Mouse (Mus musculus): Measurements from ENCODE around the gene Pcx. TPM values are rescaled to one million over a fixed set of nuclear protein-coding genes. Genes with fewer than 3 reads are reported as not detected.
A peak's percentile ranks its signal among the peaks of the same experiment; 100 is the strongest.

Gene Pcx
- polyA plus RNA-seq, 1 experiment from 2014 or later: 21.3 TPM

DNA sequence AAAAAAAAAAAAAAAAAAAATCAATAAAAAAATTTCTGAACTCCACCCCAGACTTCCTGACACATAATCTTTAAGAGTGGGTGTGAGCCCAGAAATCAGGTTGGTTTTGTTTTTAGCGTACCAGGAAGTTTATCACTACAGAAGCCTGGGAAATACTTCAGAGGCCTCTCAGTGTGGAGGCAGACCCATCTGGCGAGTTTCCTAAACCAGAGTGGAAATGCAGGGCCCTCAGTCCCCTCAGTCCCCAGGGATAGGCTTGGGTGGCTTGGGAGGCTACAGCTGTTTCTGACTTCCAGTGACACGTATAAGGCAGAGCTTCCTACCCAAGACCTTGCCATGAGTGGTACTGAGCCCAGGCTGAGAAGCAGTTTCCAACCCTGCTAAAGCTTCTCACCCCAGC, 2.5 kb upstream of the Pcx start:
- Histone ChIP-seq H3K4me3 (ENCODE audit: low read length) (no peak overlapping the region), H3K4me1 (replicated peaks; ENCODE audit: control insufficient read depth, insufficient read depth, low read length) (peaks cover 11% of the 10 kb centered on the region), H3K36me3 (ENCODE audit: control insufficient read depth, insufficient read depth, low read length) (no peaks in the 10 kb centered on the region), H3K9me3 (ENCODE audit: control insufficient read depth, low read length) (no peaks in the 10 kb centered on the region), H3K4me2 (ENCODE audit: low read depth, low read length) (no peak overlapping the region), H3K27ac (ENCODE audit: low read length) (no peak overlapping the region), H3K9ac (ENCODE audit: low read length) (no peak overlapping the region), H3K27me3 (ENCODE audit: control insufficient read depth, insufficient read depth, low read depth, low read length) (no peaks in the 10 kb centered on the region; the same call in 1 of the 2 replicates)
- WGBS: 64% methylated on average over 3 of the region's 3 CpGs
- no peak for ATAC-seq (ENCODE audit: low read depth)

- H3K36me3 ChIP-seq (ENCODE audit: control insufficient read depth, insufficient read depth, low read length): no peaks in the 10 kb centered on the region
- H3K4me2 ChIP-seq (ENCODE audit: low read depth, low read length): peak overlapping the region; percentile 97
- H3K27me3 ChIP-seq (ENCODE audit: control insufficient read depth, insufficient read depth, low read depth, low read length): no peaks in the 10 kb centered on the region; the same call in 1 of the 2 replicates
- WGBS: 7% methylated on average over 13 of the region's 13 CpGs
- peaks cover 17% of the 10 kb centered on the region for H3K4me1 ChIP-seq (replicated peaks; ENCODE audit: control insufficient read depth, insufficient read depth, low read length)
- H3K9ac ChIP-seq (ENCODE audit: low read length): peak overlapping the region; percentile 69
- no peak for ATAC-seq (ENCODE audit: low read depth)
- H3K9me3 ChIP-seq (ENCODE audit: control insufficient read depth, low read length): no peaks in the 10 kb centered on the region
- peak overlapping the region; percentile 78 for H3K4me3 ChIP-seq (ENCODE audit: low read length)
- no peak overlapping the region for H3K27ac ChIP-seq (ENCODE audit: low read length)
Observed at GRCm38 (mm10) chr19:4511116-4511841, 1.0 kb downstream of the Pcx start.

GRCm38 (mm10) chr19:4513236-4513858, 3.1 kb downstream of the Pcx start:
- Histone ChIP-seq H3K4me2 (ENCODE audit: low read depth, low read length) (no peak overlapping the region), H3K4me3 (ENCODE audit: low read length) (no peak overlapping the region), H3K9me3 (ENCODE audit: control insufficient read depth, low read length) (no peaks in the 10 kb centered on the region), H3K27me3 (ENCODE audit: control insufficient read depth, insufficient read depth, low read depth, low read length) (no peaks in the 10 kb centered on the region; the same call in 1 of the 2 replicates), H3K4me1 (replicated peaks; ENCODE audit: control insufficient read depth, insufficient read depth, low read length) (peaks cover 17% of the 10 kb centered on the region), H3K9ac (ENCODE audit: low read length) (no peak overlapping the region), H3K27ac (ENCODE audit: low read length) (no peak overlapping the region), H3K36me3 (ENCODE audit: control insufficient read depth, insufficient read depth, low read length) (no peaks in the 10 kb centered on the region)
- WGBS: 63% methylated on average over 4 of the region's 4 CpGs
- no peak for ATAC-seq (ENCODE audit: low read depth)

- peak; percentile 78; the same call in 1 of the 2 replicates for ATAC-seq (ENCODE audit: low read depth)
- Histone ChIP-seq H3K27ac (ENCODE audit: low read length) (no peak overlapping the region), H3K36me3 (ENCODE audit: control insufficient read depth, insufficient read depth, low read length) (no peaks in the 10 kb centered on the region), H3K27me3 (ENCODE audit: control insufficient read depth, insufficient read depth, low read depth, low read length) (no peaks in the 10 kb centered on the region; the same call in 1 of the 2 replicates), H3K4me3 (ENCODE audit: low read length) (no peak overlapping the region), H3K9me3 (ENCODE audit: control insufficient read depth, low read length) (no peaks in the 10 kb centered on the region), H3K4me1 (replicated peaks; ENCODE audit: control insufficient read depth, insufficient read depth, low read length) (peaks cover 11% of the 10 kb centered on the region), H3K9ac (ENCODE audit: low read length) (no peak overlapping the region), H3K4me2 (ENCODE audit: low read depth, low read length) (no peak overlapping the region)
- WGBS: 44% methylated on average over 2 of the region's 2 CpGs
Observed at GRCm38 (mm10) chr19:4515746-4516145, 5.5 kb downstream of the Pcx start.

DNA sequence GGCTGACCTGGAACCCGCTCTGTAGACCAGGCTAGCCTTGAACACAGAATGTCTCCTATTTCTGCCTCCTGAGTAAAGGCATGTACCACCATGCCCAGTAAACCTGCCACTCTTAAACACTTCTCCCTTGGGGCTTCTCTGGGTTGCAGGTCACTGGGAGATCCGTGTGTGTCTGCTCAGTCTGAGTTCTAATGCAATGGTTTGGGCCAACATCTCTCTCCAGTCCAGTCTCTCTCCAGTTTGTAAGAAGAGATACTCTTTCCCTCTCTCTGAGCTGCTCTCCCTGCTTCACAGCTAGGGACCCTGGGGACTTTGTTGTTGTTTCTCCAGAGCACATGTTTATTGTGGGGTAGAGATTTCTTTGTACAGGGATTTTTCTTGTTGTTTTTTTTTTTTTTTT, 6.0 kb downstream of the Pcx start:
- no peaks in the 10 kb centered on the region for H3K9me3 ChIP-seq (ENCODE audit: control insufficient read depth, low read length)
- no peak overlapping the region for H3K4me3 ChIP-seq (ENCODE audit: low read length)
- H3K27ac ChIP-seq (ENCODE audit: low read length): no peak overlapping the region
- H3K9ac ChIP-seq (ENCODE audit: low read length): no peak overlapping the region
- no peak overlapping the region for H3K4me2 ChIP-seq (ENCODE audit: low read depth, low read length)
- H3K36me3 ChIP-seq (ENCODE audit: control insufficient read depth, insufficient read depth, low read length): no peaks in the 10 kb centered on the region
- peaks cover 6% of the 10 kb centered on the region for H3K4me1 ChIP-seq (replicated peaks; ENCODE audit: control insufficient read depth, insufficient read depth, low read length)
- 51% methylated on average over 2 of the region's 2 CpGs for WGBS
- no peaks in the 10 kb centered on the region; the same call in 1 of the 2 replicates for H3K27me3 ChIP-seq (ENCODE audit: control insufficient read depth, insufficient read depth, low read depth, low read length)
- no peak for ATAC-seq (ENCODE audit: low read depth)

DNA sequence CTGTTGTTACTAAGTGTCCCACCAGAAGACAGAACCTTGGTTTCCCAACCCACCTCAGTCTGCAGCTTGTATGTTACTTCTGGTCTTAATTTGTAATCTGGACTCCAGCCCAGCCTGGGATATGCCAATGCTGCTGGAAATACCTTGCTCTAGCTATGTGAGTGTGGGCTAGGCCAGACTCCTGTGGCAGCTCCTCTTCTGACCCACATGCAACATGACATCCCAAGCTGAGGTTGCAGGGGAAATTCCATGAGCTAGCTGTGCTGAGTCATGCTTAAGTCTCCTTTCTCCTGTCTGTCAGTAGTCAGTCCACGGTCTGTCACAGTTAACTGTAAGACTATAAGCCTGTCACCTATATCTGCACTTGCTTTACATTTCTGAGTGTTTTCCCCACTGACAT, 7.2 kb downstream of the Pcx start:
- Histone ChIP-seq H3K4me2 (ENCODE audit: low read depth, low read length) (no peak overlapping the region), H3K36me3 (ENCODE audit: control insufficient read depth, insufficient read depth, low read length) (no peaks in the 10 kb centered on the region), H3K4me1 (replicated peaks; ENCODE audit: control insufficient read depth, insufficient read depth, low read length) (peaks cover 6% of the 10 kb centered on the region), H3K9ac (ENCODE audit: low read length) (no peak overlapping the region), H3K9me3 (ENCODE audit: control insufficient read depth, low read length) (no peaks in the 10 kb centered on the region), H3K4me3 (ENCODE audit: low read length) (no peak overlapping the region), H3K27me3 (ENCODE audit: control insufficient read depth, insufficient read depth, low read depth, low read length) (no peaks in the 10 kb centered on the region), H3K27ac (ENCODE audit: low read length) (no peak overlapping the region)
- no peak for ATAC-seq (ENCODE audit: low read depth)
- 67% methylated on average over 1 of the region's 1 CpGs for WGBS

DNA sequence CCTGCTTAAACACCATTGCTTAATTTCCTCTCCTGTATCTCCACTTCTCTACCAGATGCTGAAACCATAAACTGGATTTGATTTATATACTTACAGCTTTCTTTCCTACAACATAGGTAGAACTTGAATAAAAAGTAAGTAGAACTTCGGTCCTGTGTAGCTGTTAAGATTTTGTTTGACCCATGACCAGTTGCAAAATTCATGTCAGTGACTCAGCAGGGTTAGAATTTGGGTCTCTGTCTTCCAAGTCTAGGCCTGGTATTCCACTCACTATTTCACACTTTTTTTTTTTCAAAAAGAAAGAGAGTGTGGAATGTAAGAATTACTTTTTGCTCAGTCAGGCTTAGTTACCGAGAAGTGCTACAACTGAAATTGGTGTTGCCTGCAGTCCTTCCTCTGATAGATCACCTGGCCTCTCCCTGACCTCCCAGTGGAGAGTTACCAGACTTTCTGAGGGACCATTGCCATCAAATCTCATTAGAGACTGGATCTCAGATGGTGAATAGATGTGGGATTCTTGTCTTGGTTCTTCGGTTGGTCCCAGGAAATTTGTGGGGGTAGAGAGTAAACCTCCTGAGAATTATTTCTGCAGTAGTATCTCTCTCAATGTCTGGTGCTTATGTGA, 11.3 kb downstream of the Pcx start:
- Histone ChIP-seq H3K4me1 (replicated peaks; ENCODE audit: control insufficient read depth, insufficient read depth, low read length) (no peaks in the 10 kb centered on the region), H3K4me2 (ENCODE audit: low read depth, low read length) (no peak overlapping the region), H3K36me3 (ENCODE audit: control insufficient read depth, insufficient read depth, low read length) (no peaks in the 10 kb centered on the region), H3K9ac (ENCODE audit: low read length) (no peak overlapping the region), H3K4me3 (ENCODE audit: low read length) (no peak overlapping the region), H3K27ac (ENCODE audit: low read length) (no peak overlapping the region), H3K27me3 (ENCODE audit: control insufficient read depth, insufficient read depth, low read depth, low read length) (no peaks in the 10 kb centered on the region), H3K9me3 (ENCODE audit: control insufficient read depth, low read length) (no peaks in the 10 kb centered on the region)
- 80% methylated on average over 3 of the region's 3 CpGs for WGBS
- ATAC-seq (ENCODE audit: low read depth): no peak

GRCm38 (mm10) chr19:4534646-4535045, 24.4 kb downstream of the Pcx start:
- Histone ChIP-seq H3K36me3 (ENCODE audit: control insufficient read depth, insufficient read depth, low read length) (no peaks in the 10 kb centered on the region), H3K4me3 (ENCODE audit: low read length) (no peak overlapping the region), H3K4me1 (replicated peaks; ENCODE audit: control insufficient read depth, insufficient read depth, low read length) (no peaks in the 10 kb centered on the region), H3K27me3 (ENCODE audit: control insufficient read depth, insufficient read depth, low read depth, low read length) (no peaks in the 10 kb centered on the region), H3K4me2 (ENCODE audit: low read depth, low read length) (no peak overlapping the region), H3K9me3 (ENCODE audit: control insufficient read depth, low read length) (no peaks in the 10 kb centered on the region), H3K27ac (ENCODE audit: low read length) (no peak overlapping the region), H3K9ac (ENCODE audit: low read length) (no peak overlapping the region)
- WGBS: 89% methylated on average over 2 of the region's 2 CpGs
- no peak for ATAC-seq (ENCODE audit: low read depth)

DNA sequence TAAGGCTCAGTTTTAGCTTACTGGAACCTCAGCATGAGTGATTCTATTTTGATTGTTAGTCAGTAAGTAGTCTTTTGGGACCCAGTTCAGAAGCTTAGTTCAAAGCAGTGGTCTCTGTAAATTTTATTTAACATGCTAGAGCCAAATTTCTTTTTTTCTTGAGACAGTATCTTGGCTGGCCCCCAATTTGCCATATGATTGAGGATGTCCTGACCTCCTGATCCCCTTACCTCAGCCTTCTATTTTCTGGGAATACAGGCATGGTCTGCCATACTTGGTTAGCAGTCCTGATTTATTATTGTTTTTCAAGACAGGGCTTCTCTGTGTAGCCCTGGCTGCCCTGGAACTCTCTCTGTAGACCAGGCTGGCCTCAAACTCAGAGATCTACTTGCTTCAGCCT, 25.6 kb downstream of the Pcx start:
- no peak for ATAC-seq (ENCODE audit: low read depth)
- Histone ChIP-seq H3K4me3 (ENCODE audit: low read length) (no peak overlapping the region), H3K9ac (ENCODE audit: low read length) (no peak overlapping the region), H3K36me3 (ENCODE audit: control insufficient read depth, insufficient read depth, low read length) (no peaks in the 10 kb centered on the region), H3K27ac (ENCODE audit: low read length) (no peak overlapping the region), H3K4me1 (replicated peaks; ENCODE audit: control insufficient read depth, insufficient read depth, low read length) (no peaks in the 10 kb centered on the region), H3K9me3 (ENCODE audit: control insufficient read depth, low read length) (no peaks in the 10 kb centered on the region), H3K27me3 (ENCODE audit: control insufficient read depth, insufficient read depth, low read depth, low read length) (no peaks in the 10 kb centered on the region), H3K4me2 (ENCODE audit: low read depth, low read length) (no peak overlapping the region)

Data from lung, embryonic 16.5 days (tissue).